Mouse (Mus musculus) neural tube, embryonic 15.5 days (tissue): ENCODE results near the gene Gls2. TPM values are rescaled to one million over a fixed set of nuclear protein-coding genes. Genes with fewer than 3 reads are reported as not detected.

ENCODE experiments used
- polyA plus RNA-seq: library from polyadenylated mRNA; unstranded; fragments of >200 nt; fragmentation: Nextera tagmentation; extraction: Ambion mirVana; gene quantifications from 2 replicates; pipeline ENCODE4 v1.2.1, GENCODE M21; 2015

Gene Gls2
- polyA plus RNA-seq, 1 experiment from 2014 or later = 2.8 TPM

Other genes starting within 250 kb of the Gls2 start
- not detected in 2 replicates for gene Hsd17b6, start 186.8 kb upstream of the Gls2 start, polyA plus RNA-seq
- gene Prim1, start 179.3 kb upstream of the Gls2 start, polyA plus RNA-seq = 33.7 and 45.5 TPM in 2 replicates
- gene Naca, start 158.9 kb upstream of the Gls2 start, polyA plus RNA-seq = 484 and 547 TPM in 2 replicates
- 394 and 409 TPM in 2 replicates for gene Ptges3, start 135.5 kb upstream of the Gls2 start, polyA plus RNA-seq
- gene Atp5b, start 111.2 kb upstream of the Gls2 start, polyA plus RNA-seq = 2,338 and 2,396 TPM in 2 replicates
- 7.4 and 8.9 TPM in 2 replicates for gene Baz2a, start 102.9 kb upstream of the Gls2 start, polyA plus RNA-seq
- 6.5 and 12.7 TPM in 2 replicates for gene Rbms2, start 14.2 kb upstream of the Gls2 start, polyA plus RNA-seq
- 25.5 and 25.9 TPM in 2 replicates for gene Spryd4, start 17.4 kb downstream of the Gls2 start, polyA plus RNA-seq
- gene Mip, start 31.4 kb downstream of the Gls2 start, polyA plus RNA-seq = not detected in 2 replicates
- 20.0 and 25.1 TPM in 2 replicates for gene Timeless, start 37.6 kb downstream of the Gls2 start, polyA plus RNA-seq
- not detected in 2 replicates for gene Apon, start 59.6 kb downstream of the Gls2 start, polyA plus RNA-seq
- gene Apof, start 74.2 kb downstream of the Gls2 start, polyA plus RNA-seq = 0.19 TPM in 1 of 2 replicates, not detected in the other
- gene Stat2, start 76.1 kb downstream of the Gls2 start, polyA plus RNA-seq = 18.9 and 24.5 TPM in 2 replicates
- gene Il23a, start 104.3 kb downstream of the Gls2 start, polyA plus RNA-seq = 0.32 and 0.37 TPM in 2 replicates
- gene Pan2, start 108.9 kb downstream of the Gls2 start, polyA plus RNA-seq = 17.4 and 20.7 TPM in 2 replicates
- 201 and 221 TPM in 2 replicates for gene Cnpy2, start 128.0 kb downstream of the Gls2 start, polyA plus RNA-seq
- 268 and 273 TPM in 2 replicates for gene Cs, start 143.3 kb downstream of the Gls2 start, polyA plus RNA-seq
- gene Coq10a, start 174.5 kb downstream of the Gls2 start, polyA plus RNA-seq = 34.6 and 40.8 TPM in 2 replicates
- 11.2 and 13.1 TPM in 2 replicates for gene Ankrd52, start 182.7 kb downstream of the Gls2 start, polyA plus RNA-seq
- gene Slc39a5, start 206.8 kb downstream of the Gls2 start, polyA plus RNA-seq = 0.68 and 4.4 TPM in 2 replicates
- 128 and 133 TPM in 2 replicates for gene Nabp2, start 217.0 kb downstream of the Gls2 start, polyA plus RNA-seq
- gene Rnf41, start 217.2 kb downstream of the Gls2 start, polyA plus RNA-seq = 78.3 and 80.5 TPM in 2 replicates